Mouse (Mus musculus) cerebellum, adult 2 months (tissue): ENCODE results near the gene Mrpl27.

Experiments
- CTCF ChIP-seq: fragments of 200-500 bp; IDR thresholded peaks from 2 replicates; pipeline ENCODE4 v1.5.1; 2011; ENCODE audit warnings: low read depth, mild to moderate bottlenecking, control low read depth, low read length, moderate library complexity, borderline replicate concordance; ENCODE audit not compliant: insufficient read depth
- POLR2A ChIP-seq: fragments of 200-500 bp; IDR thresholded peaks from 2 replicates; pipeline ENCODE4 v1.6.1; 2011; ENCODE audit warnings: low read length, control low read depth, borderline replicate concordance; ENCODE audit not compliant: insufficient read depth

GRCm38 (mm10) chr11:94675446-94675845, 21.9 kb downstream of the Mrpl27 start:
- TF ChIP-seq CTCF (no peak), POLR2A (no peak)
